Mouse (Mus musculus) monocyte, adult 2 months (primary cell): Measurements from ENCODE around the gene Mef2b.
A peak's percentile ranks its signal among the peaks of the same experiment; 100 is the strongest.

Experiments
- DNase-seq, 2 experiments: peaks; one replicate each; pipeline ENCODE4 v3.0.0; 2022; ENCODE audit warnings: low spot score in 2 of 2, low read depth in 1 of 2

Gene Mef2b

GRCm38 (mm10) chr8:70134086-70134485 lies 5.4 kb upstream of the Mef2b start:
- no peak for DNase-seq

GRCm38 (mm10) chr8:70134931-70135330 lies 4.6 kb upstream of the Mef2b start:
- DNase-seq, result no peak

GRCm38 (mm10) chr8:70136591-70136990 lies 2.9 kb upstream of the Mef2b start:
- no peak for DNase-seq

- DNase-seq, result no peak
These were observed 1.6 kb upstream of the Mef2b start for GRCm38 (mm10) chr8:70137890-70138289.

GRCm38 (mm10) chr8:70139981-70140380 lies 470 bp downstream of the Mef2b start:
- no peak for DNase-seq

GRCm38 (mm10) chr8:70147678-70148607 lies 8.4 kb downstream of the Mef2b start:
- no peak for DNase-seq

GRCm38 (mm10) chr8:70150158-70150557 lies 10.6 kb downstream of the Mef2b start:
- DNase-seq, result no peak

- DNase-seq, result peak in 1 of 2 experiments; percentile 21
These were observed 13.2 kb downstream of the Mef2b start for GRCm38 (mm10) chr8:70152537-70153257.

- DNase-seq, result no peak
These were observed 17.8 kb downstream of the Mef2b start for GRCm38 (mm10) chr8:70157240-70157800.

- peak in 1 of 2 experiments; percentile 45 for DNase-seq
These were observed 18.8 kb downstream of the Mef2b start for GRCm38 (mm10) chr8:70158069-70158853.

GRCm38 (mm10) chr8:70159211-70159610 lies 19.7 kb downstream of the Mef2b start:
- no peak for DNase-seq

- no peak for DNase-seq
These were observed 20.5 kb downstream of the Mef2b start for GRCm38 (mm10) chr8:70160015-70160414.

GRCm38 (mm10) chr8:70163316-70163715 lies 23.8 kb downstream of the Mef2b start:
- no peak for DNase-seq

- peak in 1 of 2 experiments; percentile 48 for DNase-seq
These were observed 27.1 kb downstream of the Mef2b start for GRCm38 (mm10) chr8:70166504-70167110.

GRCm38 (mm10) chr8:70170116-70170515 lies 30.6 kb downstream of the Mef2b start:
- DNase-seq, result no peak

GRCm38 (mm10) chr8:70170748-70171147 lies 31.2 kb downstream of the Mef2b start:
- no peak for DNase-seq

- no peak for DNase-seq
These were observed 31.7 kb downstream of the Mef2b start for GRCm38 (mm10) chr8:70171240-70171639.

- peak; percentile 78 to 83 for DNase-seq
These were observed 32.7 kb downstream of the Mef2b start, which contains the start of gene Tmem161a for GRCm38 (mm10) chr8:70172043-70172681. Gene Tmem161a, plus strand, starts transcription at chr8:70172356.

GRCm38 (mm10) chr8:70173320-70173719 lies 33.8 kb downstream of the Mef2b start:
- no peak for DNase-seq

GRCm38 (mm10) chr8:70174079-70174478 lies 34.6 kb downstream of the Mef2b start:
- no peak for DNase-seq
